In the genomic region with DNA sequence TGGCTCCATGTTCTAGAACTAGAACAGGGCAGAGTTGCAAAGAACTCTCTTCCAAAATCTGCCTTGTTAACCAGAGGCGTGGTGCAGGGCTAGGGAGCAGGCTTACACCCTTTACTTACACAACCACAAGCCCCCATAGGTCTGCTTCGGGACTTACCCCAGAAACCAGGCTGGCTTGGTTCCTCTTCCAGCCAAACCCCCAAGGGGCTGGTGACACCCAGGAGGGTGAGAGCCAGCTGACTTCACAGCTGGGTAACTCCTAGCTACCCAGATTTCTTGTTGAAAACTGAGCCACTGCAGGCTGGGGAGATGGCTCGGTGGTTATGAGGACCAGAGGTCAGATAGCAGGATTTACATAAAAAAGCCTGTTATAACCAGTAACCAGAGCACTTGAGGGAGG, we compare ENCODE assay signal across 20 mouse cellular contexts.
DNase-seq lines count a peak whose midpoint lies in the region; ATAC-seq and TF ChIP-seq lines count a peak whose summit lies in the region.
"Had no signal": no experiment of that assay in that cellular context is flagged by ENCODE, and none has a peak within 500 bp of the region (broad histone marks: within the 10 kb centered on the region; RNA-seq: fewer than 3 reads in every experiment).

No protein-coding gene starts in this region.

- H3K36me3 ChIP-seq in liver, adult 2 months (ENCODE audit: control insufficient read depth, insufficient read depth, low read length), result no peaks in the 10 kb centered on the region
- H3K36me3 ChIP-seq in CH12.LX (replicated peaks in 1 of 2; ENCODE audit: control insufficient read depth in 1 of 2, insufficient read depth in 1 of 2, low read length in 1 of 2), result peaks cover 0 to 31% of the 10 kb centered on the region in 2 experiments
- H3K36me3 ChIP-seq in heart, embryonic 10.5 days, result peaks cover 13% of the 10 kb centered on the region; the same call in 1 of the 2 replicates
- H3K36me3 ChIP-seq: lung, embryonic 15.5 days; neural tube, embryonic 15.5 days had no signal

- ATAC-seq in monocyte, adult 5-6 weeks (replicated peaks; ENCODE audit: insufficient number of reproducible peaks, low FRiP score, low TSS enrichment, poor library complexity, severe bottlenecking), result peak; percentile 62; the same call in 1 of the 2 replicates
- ATAC-seq: Patski had no signal

- H3K27me3 ChIP-seq in liver, adult 2 months (ENCODE audit: control insufficient read depth, insufficient read depth, low read length), result no peaks in the 10 kb centered on the region
- H3K27me3 ChIP-seq in CH12.LX (replicated peaks), result no peaks in the 10 kb centered on the region
- no peaks in the 10 kb centered on the region for H3K27me3 ChIP-seq in heart, embryonic 10.5 days (ENCODE audit: insufficient read depth, poor library complexity, severe bottlenecking)
- H3K27me3 ChIP-seq: lung, embryonic 15.5 days had no signal

- H3K4me1 ChIP-seq in liver, adult 2 months (ENCODE audit: control insufficient read depth, insufficient read depth, low read length), result no peaks in the 10 kb centered on the region
- peaks cover 33 to 51% of the 10 kb centered on the region in 2 experiments for H3K4me1 ChIP-seq in CH12.LX (ENCODE audit: control insufficient read depth in 1 of 2, insufficient read depth in 2 of 2)
- H3K4me1 ChIP-seq in heart, embryonic 10.5 days, result peaks cover 17% of the 10 kb centered on the region; the same call in 1 of the 2 replicates
- H3K4me1 ChIP-seq: lung, embryonic 15.5 days; midbrain, embryonic 10.5 days; neural tube, embryonic 15.5 days had no signal

- no peaks in the 10 kb centered on the region for H3K79me2 ChIP-seq in liver, adult 2 months (ENCODE audit: control insufficient read depth, insufficient read depth, low read length)
- no peaks in the 10 kb centered on the region for H3K79me2 ChIP-seq in CH12.LX (replicated peaks; ENCODE audit: control insufficient read depth, extremely low read depth, insufficient read depth, poor library complexity, severe bottlenecking)

- no peak for TF ChIP-seq RAD21 in CH12.LX (IDR thresholded peaks at IDR 0.05; ENCODE audit: low read depth, low read length)

- H3K9ac ChIP-seq in liver, adult 2 months (ENCODE audit: low read depth, low read length), result no peak overlapping the region
- H3K9ac ChIP-seq in CH12.LX (ENCODE audit: insufficient read depth, low read depth), result no peak overlapping the region
- H3K9ac ChIP-seq: lung, embryonic 15.5 days; neural tube, embryonic 15.5 days had no signal

- dilution Hi-C loops in CH12.LX (cut with MboI; ENCODE audit: extremely low pct_ligation_motif_present, extremely low pct_unique_long_range_greater_than_20kb, low sequenced_read_pairs), result no loop called here

- DNase-seq in liver, adult 2 months (ENCODE audit: extremely low read depth, low read depth, low spot score), result peak; percentile 6
- no peak for DNase-seq in liver
- peak; percentile 97 for DNase-seq in CH12.LX (ENCODE audit: extremely low read depth)
- DNase-seq in spleen, postnatal 36 days (ENCODE audit: low spot score in 2 of 2), result peak; percentile 94
- no peak for DNase-seq in frontal cortex, postnatal 14 days (ENCODE audit: low spot score in 2 of 2)
- no peak for DNase-seq in heart, embryonic 10.5 days (ENCODE audit: low spot score)
- DNase-seq: cerebellum, postnatal 10 days; gastrocnemius, postnatal 25 days; heart, postnatal 14 days; kidney, adult 18-20 months; kidney, postnatal 25 days; layer of hippocampus, adult 9-11 months; right cerebral cortex, postnatal 4 days; thymus, postnatal 25 days had no signal

- no peak overlapping the region for H3K27ac ChIP-seq in liver, adult 2 months (replicated peaks; ENCODE audit: insufficient read depth, low read depth, low read length)
- peak overlapping the region; percentile 92 for H3K27ac ChIP-seq in CH12.LX (ENCODE audit: insufficient read depth, low read depth)
- no peak overlapping the region for H3K27ac ChIP-seq in heart, embryonic 10.5 days
- H3K27ac ChIP-seq: lung, embryonic 15.5 days; midbrain, embryonic 10.5 days; neural tube, embryonic 15.5 days had no signal

- WGBS in liver, adult 2 months, result 75% methylated on average over 3 of the region's 3 CpGs
- 68% methylated on average over 3 of the region's 3 CpGs for WGBS in heart, embryonic 10.5 days

- no peak overlapping the region for H3K4me3 ChIP-seq in liver, adult 2 months (ENCODE audit: insufficient read depth, low read depth, low read length)
- no peak overlapping the region for H3K4me3 ChIP-seq in CH12.LX (replicated peaks in 1 of 3; ENCODE audit: low read depth in 2 of 3, low read length in 2 of 3, poor library complexity in 1 of 3)
- no peak overlapping the region for H3K4me3 ChIP-seq in heart, embryonic 10.5 days
- H3K4me3 ChIP-seq: lung, embryonic 15.5 days; midbrain, embryonic 10.5 days; neural tube, embryonic 15.5 days had no signal

- peaks cover 33% of the 10 kb centered on the region for H3K9me3 ChIP-seq in CH12.LX (replicated peaks; ENCODE audit: low read length)
- H3K9me3 ChIP-seq in heart, embryonic 10.5 days, result no peaks in the 10 kb centered on the region
- H3K9me3 ChIP-seq: lung, embryonic 15.5 days; neural tube, embryonic 15.5 days had no signal

- TF ChIP-seq POLR2A in liver, adult 2 months (IDR thresholded peaks at IDR 0.05; ENCODE audit: extremely low read depth, insufficient read depth, low read length), result no peak
- TF ChIP-seq POLR2A in CH12.LX (IDR thresholded peaks at IDR 0.05; ENCODE audit: low read depth, low read length), result peak; percentile 39

- in situ Hi-C loops in CH12.LX (cut with MboI; ENCODE audit: low pct_ligation_motif_present, low pct_unique_long_range_greater_than_20kb, low sequenced_read_pairs), result no loop called here

- no peak for TF ChIP-seq CTCF in liver, adult 2 months (IDR thresholded peaks at IDR 0.05; ENCODE audit: low read depth, low read length)
- TF ChIP-seq CTCF in CH12.LX (conservative IDR thresholded peaks at IDR 0.05 in 1 of 2, IDR thresholded peaks at IDR 0.05 in 1 of 2; ENCODE audit: low read depth in 2 of 2, low read length in 2 of 2), result no peak

- peak; percentile 93 for TF ChIP-seq EP300 in CH12.LX (IDR thresholded peaks at IDR 0.05; ENCODE audit: low read length)

- H3K4me2 ChIP-seq in CH12.LX (ENCODE audit: insufficient read depth, low read depth, poor library complexity, severe bottlenecking), result peak overlapping the region; percentile 8; the same call in 1 of the 2 replicates
- H3K4me2 ChIP-seq: heart, embryonic 11.5 days; lung, embryonic 15.5 days; neural tube, embryonic 15.5 days had no signal

TF ChIP-seq in CH12.LX, 34 proteins besides CTCF, POLR2A, EP300 and RAD21:
- TF ChIP-seq NRF1 (IDR thresholded peaks at IDR 0.05; ENCODE audit: low read depth, low read length), result no peak
- TF ChIP-seq BHLHE40 (IDR thresholded peaks at IDR 0.05; ENCODE audit: low read depth, low read length), result peak; percentile 88
- TF ChIP-seq CHD2 (IDR thresholded peaks at IDR 0.05; ENCODE audit: low read length), result peak; percentile 52; the same call in 1 of the 2 replicates
- peak; percentile 82 for TF ChIP-seq ZNF384 (IDR thresholded peaks at IDR 0.05; ENCODE audit: low read depth, low read length)
- TF ChIP-seq ETS1 (conservative IDR thresholded peaks at IDR 0.05; ENCODE audit: low read depth, low read length), result peak; percentile 99
- 0 out of 2 replicates have a peak, but pooled peaks have one; percentile 6 for TF ChIP-seq MAX (IDR thresholded peaks at IDR 0.05; ENCODE audit: low read length)
- TF ChIP-seq ZKSCAN1 (IDR thresholded peaks at IDR 0.05; ENCODE audit: borderline replicate concordance, low read depth, low read length), result no peak
- no peak for TF ChIP-seq E2F4 (IDR thresholded peaks at IDR 0.05; ENCODE audit: insufficient replicate concordance, low read depth, low read length)
- TF ChIP-seq USF1 (IDR thresholded peaks at IDR 0.05; ENCODE audit: low read depth, low read length), result no peak
- TF ChIP-seq USF2 (conservative IDR thresholded peaks at IDR 0.05; ENCODE audit: low read depth, low read length), result no peak; the same call in 1 of the 2 replicates
- no peak for TF ChIP-seq POLR2AphosphoS2 (IDR thresholded peaks at IDR 0.05; ENCODE audit: low read depth, low read length)
- TF ChIP-seq HCFC1 (IDR thresholded peaks at IDR 0.05; ENCODE audit: low read depth, low read length), result no peak
- TF ChIP-seq RCOR1 (conservative IDR thresholded peaks at IDR 0.05; ENCODE audit: low read depth, low read length), result 0 out of 2 replicates have a peak, but pooled peaks have one; percentile 10
- no peak for TF ChIP-seq CHD1 (IDR thresholded peaks at IDR 0.05; ENCODE audit: low read depth, low read length)
- peak; percentile 94 for TF ChIP-seq MAZ (IDR thresholded peaks at IDR 0.05; ENCODE audit: low read depth, low read length)
- peak; percentile 97 for TF ChIP-seq TCF12 (IDR thresholded peaks at IDR 0.05; ENCODE audit: low read depth, low read length)
- peak; percentile 87; the same call in 1 of the 2 replicates for TF ChIP-seq IRF4 (IDR thresholded peaks at IDR 0.05; ENCODE audit: low read depth, low read length)
- TF ChIP-seq MAFK (IDR thresholded peaks at IDR 0.05; ENCODE audit: insufficient replicate concordance, low read length), result peak; percentile 77
- no peak for TF ChIP-seq KAT2A (IDR thresholded peaks at IDR 0.05; ENCODE audit: insufficient replicate concordance, low read length)
- 0 out of 2 replicates have a peak, but pooled peaks have one; percentile 16 for TF ChIP-seq MYC (IDR thresholded peaks at IDR 0.05; ENCODE audit: low read depth, low read length)
- 0 out of 2 replicates have a peak, but pooled peaks have one; percentile 50 for TF ChIP-seq UBTF (IDR thresholded peaks at IDR 0.05; ENCODE audit: low read depth, low read length)
- 0 out of 2 replicates have a peak, but pooled peaks have one; percentile 39 for TF ChIP-seq TBP (conservative IDR thresholded peaks at IDR 0.05; ENCODE audit: low read depth, low read length)
- TF ChIP-seq JUN (IDR thresholded peaks at IDR 0.05; ENCODE audit: insufficient read depth, low read depth, low read length), result no peak
- no peak for TF ChIP-seq JUND (conservative IDR thresholded peaks at IDR 0.05; ENCODE audit: low read depth, low read length)
- peak; percentile 84; the same call in 1 of the 2 replicates for TF ChIP-seq SIN3A (IDR thresholded peaks at IDR 0.05; ENCODE audit: low read length)
- peak; percentile 92 for TF ChIP-seq MEF2A (IDR thresholded peaks at IDR 0.05; ENCODE audit: borderline replicate concordance, low read depth, low read length)
- TF ChIP-seq ZMIZ1 (IDR thresholded peaks at IDR 0.05; ENCODE audit: low read depth, low read length), result peak; percentile 57; the same call in 1 of the 2 replicates

Comparison
In these comparisons a context has a peak if more than half of its experiments do, and no peak if none do; other contexts are left out.
1. DNase-seq: peak in liver, adult 2 months (single experiment), CH12.LX (single experiment) and spleen, postnatal 36 days (2 of 2); none in liver (single experiment), frontal cortex, postnatal 14 days (0 of 2) and heart, embryonic 10.5 days (single experiment).